Mouse (Mus musculus) testis, adult 2 months (tissue): ENCODE measurements around the gene Zbtb7a.

Experiments used
- CTCF ChIP-seq: fragments of 200-500 bp; IDR thresholded peaks from 2 replicates; pipeline ENCODE4 v1.5.1; 2012; ENCODE audit warnings: low read depth, mild to moderate bottlenecking, inconsistent platforms, low read length, moderate library complexity; ENCODE audit not compliant: control insufficient read depth, insufficient read depth, insufficient replicate concordance
- POLR2A ChIP-seq: fragments of 200-500 bp; IDR thresholded peaks from 2 replicates; pipeline ENCODE4 v1.6.1; 2012; ENCODE audit warnings: low read depth, mild to moderate bottlenecking, inconsistent platforms, low read length, moderate library complexity; ENCODE audit not compliant: control insufficient read depth

GRCm38 (mm10) chr10:81106113-81106721, 28.8 kb upstream of the Zbtb7a start:
- TF ChIP-seq CTCF (no peak), POLR2A (no peak)
